Mouse (Mus musculus) neural tube, embryonic 11.5 days (tissue): ENCODE measurements at regions not wholly inside any gene's neighbourhood (a gene's known extent, or its start where the extent isn't known, plus 50 kb on each side); places are given as distances from the start of the nearest gene placed in this dataset.

Source experiments
- ATAC-seq: fragments of 200-750 bp; cut with Nextera tagmentation; 2 replicates; pipeline ENCODE4 v1.8.0; 2017; ENCODE audit warnings: moderate number of reproducible peaks, mild to moderate bottlenecking, moderate TSS enrichment, moderate library complexity; ENCODE audit not compliant: insufficient read depth, low FRiP score, low TSS enrichment
- DNase-seq: peaks from one replicate; pipeline ENCODE4 v3.0.0-alpha.2; 2015; ENCODE audit warnings: low spot score
- H3K27ac ChIP-seq: fragments of 300-500 bp; sonication (generic); 2 replicates; pipeline ENCODE4 v1.5.1; 2014; ENCODE audit warnings: low read depth, mild to moderate bottlenecking, low read length
- H3K27me3 ChIP-seq: fragments of 300-500 bp; sonication (generic); 2 replicates; pipeline ENCODE4 v1.6.1; 2014; ENCODE audit warnings: mild to moderate bottlenecking, low read length, mixed read lengths; ENCODE audit not compliant: control insufficient read depth, insufficient read depth
- H3K36me3 ChIP-seq: fragments of 300-500 bp; sonication (generic); 2 replicates; pipeline ENCODE4 v1.6.1; 2014; ENCODE audit warnings: mild to moderate bottlenecking, low read length, moderate library complexity, mixed read lengths; ENCODE audit not compliant: control insufficient read depth, insufficient read depth
- H3K4me1 ChIP-seq: fragments of 300-500 bp; sonication (generic); 2 replicates; pipeline ENCODE4 v1.6.1; 2014; ENCODE audit warnings: low read length, mixed read lengths; ENCODE audit not compliant: control insufficient read depth, insufficient read depth
- H3K4me2 ChIP-seq: fragments of 300-500 bp; sonication (generic); 2 replicates; pipeline ENCODE4 v1.6.1; 2014; ENCODE audit warnings: low read depth, mild to moderate bottlenecking, moderate library complexity
- H3K4me3 ChIP-seq: fragments of 300-500 bp; sonication (generic); 2 replicates; pipeline ENCODE4 v1.5.1; 2014; ENCODE audit warnings: low read depth, low read length
- H3K9ac ChIP-seq: fragments of 300-500 bp; sonication (generic); 2 replicates; pipeline ENCODE4 v1.6.1; 2014; ENCODE audit warnings: mild to moderate bottlenecking, low read length
- H3K9me3 ChIP-seq: fragments of 300-500 bp; sonication (generic); 2 replicates; pipeline ENCODE4 v1.6.1; 2016; ENCODE audit warnings: low read length; ENCODE audit not compliant: control insufficient read depth
- WGBS: fragments of 180-500 bp; shearing (Covaris S2); extraction: QIAGEN DNeasy Blood & Tissue Kit; methylation state at CpG from one replicate; pipeline ENCODE4 v1.1.7; 2014; 5-methylcytosine and 5-hydroxymethylcytosine counted together

DNA sequence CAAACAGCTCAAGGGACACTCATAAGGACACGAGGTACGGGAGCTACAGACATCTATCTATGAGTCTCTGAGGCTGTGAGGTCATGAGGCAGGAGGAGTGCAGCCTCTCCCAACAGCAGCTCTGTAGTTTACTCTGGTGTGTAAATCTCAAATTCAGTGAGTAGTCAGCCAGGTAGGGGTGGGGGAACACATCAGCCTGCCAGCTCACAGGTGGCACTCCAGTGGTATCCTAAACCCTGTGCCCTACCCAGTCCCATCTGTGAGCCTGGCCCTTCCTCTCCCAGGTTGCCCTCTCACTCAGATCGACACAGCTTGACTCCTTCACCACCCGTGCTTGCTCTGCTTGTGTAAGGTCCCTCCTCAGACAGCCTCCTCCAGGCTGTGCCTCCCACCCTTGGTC, 202.2 kb downstream of the Sipa1l2 start:
- ATAC-seq, result no peak
- no peak for DNase-seq
- Histone ChIP-seq H3K9ac (no peak overlapping the region), H3K4me3 (no peak overlapping the region), H3K4me2 (no peak overlapping the region), H3K27ac (no peak overlapping the region), H3K9me3 (no peaks in the 10 kb centered on the region), H3K36me3 (no peaks in the 10 kb centered on the region), H3K27me3 (no peaks in the 10 kb centered on the region), H3K4me1 (peaks cover 8% of the 10 kb centered on the region)
- WGBS, result 72% methylated on average over 4 of the region's 4 CpGs

DNA sequence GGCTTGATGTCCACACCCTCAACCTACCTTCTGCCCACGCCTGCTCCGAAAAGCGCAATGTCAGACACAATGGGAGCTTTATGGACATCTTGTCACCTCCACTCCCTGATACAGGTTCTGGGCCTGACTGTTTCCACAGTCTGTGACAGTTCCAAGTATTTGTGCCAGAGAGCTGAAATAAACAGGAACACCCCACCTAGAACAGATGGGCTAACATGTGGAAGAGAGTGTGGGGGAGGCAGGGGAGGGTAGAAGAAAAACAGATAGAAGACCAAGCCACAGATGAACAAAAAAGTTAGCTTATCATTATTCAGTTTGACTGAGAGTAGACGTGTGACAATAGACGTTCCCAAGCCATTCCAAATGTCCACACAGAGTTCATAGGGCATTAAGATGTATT, 204.6 kb downstream of the Sipa1l2 start:
- H3K4me1 ChIP-seq, result peaks cover 5% of the 10 kb centered on the region
- H3K36me3 ChIP-seq, result no peaks in the 10 kb centered on the region
- no peak overlapping the region for H3K4me2 ChIP-seq
- no peak overlapping the region for H3K4me3 ChIP-seq
- no peaks in the 10 kb centered on the region for H3K9me3 ChIP-seq
- H3K27ac ChIP-seq, result no peak overlapping the region
- H3K9ac ChIP-seq, result no peak overlapping the region
- no peaks in the 10 kb centered on the region for H3K27me3 ChIP-seq
- ATAC-seq (no peak), DNase-seq (no peak)
- 90% methylated on average over 5 of the region's 5 CpGs for WGBS

- no peaks in the 10 kb centered on the region for H3K36me3 ChIP-seq
- H3K27ac ChIP-seq, result no peak overlapping the region
- H3K4me2 ChIP-seq, result no peak overlapping the region
- H3K4me1 ChIP-seq, result no peaks in the 10 kb centered on the region; the same call in 1 of the 2 replicates
- H3K27me3 ChIP-seq, result no peaks in the 10 kb centered on the region
- ATAC-seq (no peak), DNase-seq (no peak)
- H3K9me3 ChIP-seq, result no peaks in the 10 kb centered on the region
- 94% methylated on average over 2 of the region's 2 CpGs for WGBS
- no peak overlapping the region for H3K4me3 ChIP-seq
- H3K9ac ChIP-seq, result no peak overlapping the region
Observed at GRCm38 (mm10) chr8:125359456-125359855, 210.2 kb downstream of the Sipa1l2 start.

GRCm38 (mm10) chr8:125357759-125358158, 211.8 kb downstream of the Sipa1l2 start:
- Histone ChIP-seq H3K9me3 (no peaks in the 10 kb centered on the region), H3K27me3 (no peaks in the 10 kb centered on the region), H3K36me3 (no peaks in the 10 kb centered on the region), H3K4me1 (no peaks in the 10 kb centered on the region; the same call in 1 of the 2 replicates), H3K4me2 (no peak overlapping the region), H3K9ac (no peak overlapping the region), H3K4me3 (no peak overlapping the region), H3K27ac (no peak overlapping the region)
- 79% methylated on average over 3 of the region's 3 CpGs for WGBS
- ATAC-seq (no peak), DNase-seq (no peak)

DNA sequence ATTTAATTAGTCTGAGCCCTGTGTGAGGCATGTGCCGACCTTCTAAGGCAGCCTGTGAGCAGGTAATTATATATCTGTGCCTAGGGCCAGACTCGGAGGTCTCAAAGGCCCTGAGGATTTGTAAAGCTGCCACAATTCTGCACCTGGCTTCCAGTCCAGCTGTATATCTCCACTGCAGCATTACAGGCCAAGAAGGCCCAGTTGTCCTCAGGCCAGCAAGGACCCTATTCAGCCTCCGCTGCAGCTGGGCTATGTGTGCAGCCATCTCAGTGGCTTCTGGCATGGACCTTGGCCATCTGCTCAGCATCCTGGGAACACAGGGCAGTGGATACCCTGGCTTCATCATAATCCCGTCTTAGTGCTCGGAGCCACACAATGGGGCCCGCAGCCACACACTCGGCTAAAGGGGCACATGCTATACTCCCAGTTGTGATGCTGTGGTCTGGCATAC, 214.5 kb downstream of the Sipa1l2 start:
- no peak for ATAC-seq

GRCm38 (mm10) chr8:125352276-125352675, 217.3 kb downstream of the Sipa1l2 start:
- ATAC-seq, result no peak
- no peak overlapping the region for H3K27ac ChIP-seq

More for the DNA sequence above, 214.5 kb downstream of the Sipa1l2 start:
- no peak overlapping the region for H3K9ac ChIP-seq
- H3K4me3 ChIP-seq, result no peak overlapping the region
- H3K36me3 ChIP-seq, result no peaks in the 10 kb centered on the region
- H3K27me3 ChIP-seq, result no peaks in the 10 kb centered on the region
- 65% methylated on average over 7 of the region's 7 CpGs for WGBS
- no peak for DNase-seq
- no peaks in the 10 kb centered on the region; the same call in 1 of the 2 replicates for H3K4me1 ChIP-seq
- no peak overlapping the region for H3K4me2 ChIP-seq
- no peak overlapping the region for H3K27ac ChIP-seq
- no peaks in the 10 kb centered on the region for H3K9me3 ChIP-seq

GRCm38 (mm10) chr8:125351486-125352032, 218.0 kb downstream of the Sipa1l2 start:
- 81% methylated on average over 8 of the region's 8 CpGs for WGBS
- no peaks in the 10 kb centered on the region for H3K27me3 ChIP-seq

More at GRCm38 (mm10) chr8:125352276-125352675, 217.3 kb downstream of the Sipa1l2 start:
- Histone ChIP-seq H3K9me3 (no peaks in the 10 kb centered on the region), H3K4me3 (no peak overlapping the region), H3K27me3 (no peaks in the 10 kb centered on the region), H3K36me3 (no peaks in the 10 kb centered on the region), H3K4me2 (no peak overlapping the region), H3K4me1 (peaks cover 3% of the 10 kb centered on the region; the same call in 1 of the 2 replicates), H3K9ac (no peak overlapping the region)
- no peak for DNase-seq
- WGBS, result 47% methylated on average over 3 of the region's 3 CpGs

DNA sequence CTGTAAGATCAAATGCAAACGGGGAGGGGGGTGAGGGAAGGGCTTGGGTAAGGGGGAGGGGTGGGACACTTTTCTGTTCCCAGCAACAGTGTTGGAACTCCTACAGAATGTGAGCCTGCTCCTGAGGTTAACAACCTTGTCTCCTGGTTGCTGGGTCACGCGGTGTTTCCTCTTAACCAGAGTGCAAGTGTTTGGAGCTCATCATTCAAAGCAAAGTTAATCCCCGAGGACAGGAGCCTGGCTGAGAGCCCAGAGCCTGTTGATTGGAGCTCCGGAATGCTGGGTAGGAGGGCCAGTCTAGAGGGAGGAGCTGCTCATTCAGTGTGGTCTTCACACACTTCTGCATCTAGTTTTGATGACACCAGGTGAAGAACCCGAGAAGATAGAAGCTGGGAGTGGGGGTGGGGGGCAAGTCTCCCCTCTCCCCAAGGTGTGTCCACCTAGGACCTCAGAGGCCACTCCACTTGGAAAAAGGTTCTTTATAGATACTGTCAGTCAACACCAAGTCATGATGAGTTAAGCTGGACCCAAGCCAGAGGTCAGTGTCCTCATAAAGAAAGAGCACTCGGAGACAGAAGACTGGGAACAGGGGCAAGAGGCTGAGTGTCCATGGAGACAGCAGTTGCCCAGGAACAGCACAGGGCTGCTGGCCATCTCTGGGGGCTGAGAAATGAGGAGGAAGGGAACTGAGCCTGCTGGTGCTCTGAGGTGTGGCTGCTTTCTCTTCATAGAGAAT, 220.2 kb downstream of the Sipa1l2 start:
- Histone ChIP-seq H3K9ac (no peak overlapping the region), H3K4me1 (0 out of 2 replicates have a peak, but pooled peaks cover 3% of the 10 kb centered on the region), H3K36me3 (no peaks in the 10 kb centered on the region), H3K27ac (no peak overlapping the region), H3K9me3 (no peaks in the 10 kb centered on the region), H3K27me3 (no peaks in the 10 kb centered on the region), H3K4me3 (no peak overlapping the region), H3K4me2 (no peak overlapping the region)
- DNase-seq (peak; percentile 76), ATAC-seq (no peak)
- WGBS, result 42% methylated on average over 7 of the region's 7 CpGs

More at GRCm38 (mm10) chr8:125351486-125352032, 218.0 kb downstream of the Sipa1l2 start:
- DNase-seq (no peak), ATAC-seq (no peak)
- Histone ChIP-seq H3K9ac (no peak overlapping the region), H3K36me3 (no peaks in the 10 kb centered on the region), H3K4me2 (no peak overlapping the region), H3K4me3 (no peak overlapping the region), H3K9me3 (no peaks in the 10 kb centered on the region), H3K27ac (no peak overlapping the region), H3K4me1 (peaks cover 3% of the 10 kb centered on the region; the same call in 1 of the 2 replicates)

DNA sequence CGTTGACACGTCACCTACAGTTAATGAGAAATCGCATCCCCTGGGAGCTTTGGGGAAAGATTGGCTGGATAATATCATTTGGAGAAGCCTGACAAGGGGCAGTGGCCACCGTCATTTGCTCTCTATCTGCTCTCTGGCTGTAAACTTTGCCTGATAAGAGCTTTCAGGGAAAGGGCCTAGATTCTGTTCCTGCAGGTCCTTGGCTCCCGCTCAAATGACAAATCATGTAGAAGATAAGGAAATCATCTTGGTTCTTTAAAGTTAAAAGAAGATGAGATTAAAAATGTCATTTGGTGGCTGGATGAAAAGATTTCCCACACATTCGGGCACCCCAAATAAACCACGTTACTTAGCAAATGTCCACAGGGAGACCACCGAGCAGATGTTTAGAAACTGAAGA, 223.4 kb downstream of the Sipa1l2 start:
- Histone ChIP-seq H3K4me3 (no peak overlapping the region), H3K27ac (no peak overlapping the region), H3K4me2 (no peak overlapping the region), H3K9ac (no peak overlapping the region), H3K36me3 (no peaks in the 10 kb centered on the region), H3K4me1 (peaks cover 3% of the 10 kb centered on the region; the same call in 1 of the 2 replicates), H3K27me3 (no peaks in the 10 kb centered on the region), H3K9me3 (no peaks in the 10 kb centered on the region)
- WGBS, result 84% methylated on average over 8 of the region's 8 CpGs
- DNase-seq (no peak), ATAC-seq (no peak)
